Mouse (Mus musculus): ENCODE measurements around the gene Eif4a1. TPM values are rescaled to one million over a fixed set of nuclear protein-coding genes. Genes with fewer than 3 reads are reported as not detected.
A peak's percentile ranks its signal among the peaks of the same experiment; 100 is the strongest.
"Not testable (repeated sequence)": the region's sequence is repeated elsewhere in the genome, so short reads cannot be mapped to it uniquely, and the experiment has no call there.

Gene Eif4a1
- polyA plus RNA-seq, 1 experiment, result 30.9 TPM

GRCm38 (mm10) chr11:69632284-69633089 lies 39.7 kb downstream of the Eif4a1 start, which contains the start of gene Fxr2:
Gene Fxr2 (plus strand): TSS chr11:69632990.
- peak within 1 kb of the TSS; percentile 95 for H3K4me3 ChIP-seq (replicated peaks)
- H3K9me3 ChIP-seq (ENCODE audit: control insufficient read depth, low read length), result no peaks in the 10 kb centered on the region
- no peaks in the 10 kb centered on the region for H3K27me3 ChIP-seq (ENCODE audit: control insufficient read depth)
- H3K36me3 ChIP-seq (ENCODE audit: control insufficient read depth), result peaks cover 16% of the 10 kb centered on the region
- H3K4me1 ChIP-seq (ENCODE audit: control insufficient read depth), result peaks cover 57% of the 10 kb centered on the region
- no peak for TF ChIP-seq GATA1 (IDR thresholded peaks at IDR 0.05; ENCODE audit: low read length)
- TF ChIP-seq TAL1 (IDR thresholded peaks at IDR 0.05; ENCODE audit: low read length), result no peak

GRCm38 (mm10) chr11:69629802-69630201 lies 42.4 kb downstream of the Eif4a1 start:
- H3K4me3 ChIP-seq (replicated peaks), result no peak overlapping the region
- peaks cover 35% of the 10 kb centered on the region for H3K4me1 ChIP-seq (ENCODE audit: control insufficient read depth)
- no peaks in the 10 kb centered on the region for H3K27me3 ChIP-seq (ENCODE audit: control insufficient read depth)
- TF ChIP-seq TAL1 (IDR thresholded peaks at IDR 0.05; ENCODE audit: low read length) (no peak), GATA1 (IDR thresholded peaks at IDR 0.05; ENCODE audit: low read length) (no peak)
- H3K36me3 ChIP-seq (ENCODE audit: control insufficient read depth), result peaks cover 3% of the 10 kb centered on the region; the same call in 1 of the 2 replicates
- H3K9me3 ChIP-seq (ENCODE audit: control insufficient read depth, low read length), result no peaks in the 10 kb centered on the region

- H3K4me3 ChIP-seq (replicated peaks), result no peak overlapping the region
- H3K27me3 ChIP-seq (ENCODE audit: control insufficient read depth), result no peaks in the 10 kb centered on the region
- H3K4me1 ChIP-seq (ENCODE audit: control insufficient read depth), result peaks cover 20% of the 10 kb centered on the region
- no peak for TF ChIP-seq GATA1 (IDR thresholded peaks at IDR 0.05; ENCODE audit: low read length)
- no peak for TF ChIP-seq TAL1 (IDR thresholded peaks at IDR 0.05; ENCODE audit: low read length)
- H3K9me3 ChIP-seq (ENCODE audit: control insufficient read depth, low read length), result no peaks in the 10 kb centered on the region
- no peaks in the 10 kb centered on the region for H3K36me3 ChIP-seq (ENCODE audit: control insufficient read depth)
These were observed 43.9 kb downstream of the Eif4a1 start for GRCm38 (mm10) chr11:69628286-69628685.

GRCm38 (mm10) chr11:69624339-69624738 lies 47.9 kb downstream of the Eif4a1 start:
- H3K9me3 ChIP-seq (ENCODE audit: control insufficient read depth, low read length); H3K36me3 ChIP-seq (ENCODE audit: control insufficient read depth); H3K27me3 ChIP-seq (ENCODE audit: control insufficient read depth); H3K4me3 ChIP-seq (replicated peaks): not testable (repeated sequence)
- H3K4me1 ChIP-seq (ENCODE audit: control insufficient read depth), result peaks cover 39% of the 10 kb centered on the region

GRCm38 (mm10) chr11:69623006-69623405 lies 49.2 kb downstream of the Eif4a1 start:
- Histone ChIP-seq H3K4me1 (ENCODE audit: control insufficient read depth) (peaks cover 33% of the 10 kb centered on the region), H3K9me3 (ENCODE audit: control insufficient read depth, low read length) (no peaks in the 10 kb centered on the region), H3K27me3 (ENCODE audit: control insufficient read depth) (no peaks in the 10 kb centered on the region), H3K36me3 (ENCODE audit: control insufficient read depth) (no peaks in the 10 kb centered on the region), H3K4me3 (replicated peaks) (no peak overlapping the region)
- TF ChIP-seq TAL1 (IDR thresholded peaks at IDR 0.05; ENCODE audit: low read length) (no peak), GATA1 (IDR thresholded peaks at IDR 0.05; ENCODE audit: low read length) (no peak)

- Histone ChIP-seq H3K4me1 (ENCODE audit: control insufficient read depth) (peaks cover 39% of the 10 kb centered on the region), H3K36me3 (ENCODE audit: control insufficient read depth) (no peaks in the 10 kb centered on the region), H3K27me3 (ENCODE audit: control insufficient read depth) (no peaks in the 10 kb centered on the region), H3K9me3 (ENCODE audit: control insufficient read depth, low read length) (no peaks in the 10 kb centered on the region), H3K4me3 (replicated peaks) (peak overlapping the region; percentile 63)
- no peak for TF ChIP-seq TAL1 (IDR thresholded peaks at IDR 0.05; ENCODE audit: low read length)
- TF ChIP-seq GATA1 (IDR thresholded peaks at IDR 0.05; ENCODE audit: low read length), result no peak
These were observed 49.8 kb downstream of the Eif4a1 start for GRCm38 (mm10) chr11:69622406-69622805.

- H3K27me3 ChIP-seq (ENCODE audit: control insufficient read depth), result peaks cover 4% of the 10 kb centered on the region
- H3K4me3 ChIP-seq (replicated peaks), result peak within 1 kb of the TSS; percentile 63
- H3K9me3 ChIP-seq (ENCODE audit: control insufficient read depth, low read length), result no peaks in the 10 kb centered on the region
- H3K4me1 ChIP-seq (ENCODE audit: control insufficient read depth), result peaks cover 45% of the 10 kb centered on the region
- TF ChIP-seq GATA1 (IDR thresholded peaks at IDR 0.05; ENCODE audit: low read length), result no peak
- no peak for TF ChIP-seq TAL1 (IDR thresholded peaks at IDR 0.05; ENCODE audit: low read length)
- H3K36me3 ChIP-seq (ENCODE audit: control insufficient read depth), result no peaks in the 10 kb centered on the region
These were observed 50.5 kb downstream of the Eif4a1 start, which contains the start of gene Sat2 for GRCm38 (mm10) chr11:69621571-69622268. Gene Sat2 (plus strand): TSS chr11:69622024.

- TF ChIP-seq TAL1 (IDR thresholded peaks at IDR 0.05; ENCODE audit: low read length) (no peak), GATA1 (IDR thresholded peaks at IDR 0.05; ENCODE audit: low read length) (no peak)
- Histone ChIP-seq H3K36me3 (ENCODE audit: control insufficient read depth) (no peaks in the 10 kb centered on the region), H3K9me3 (ENCODE audit: control insufficient read depth, low read length) (no peaks in the 10 kb centered on the region), H3K4me1 (ENCODE audit: control insufficient read depth) (peaks cover 48% of the 10 kb centered on the region), H3K4me3 (replicated peaks) (no peak overlapping the region), H3K27me3 (ENCODE audit: control insufficient read depth) (peaks cover 6% of the 10 kb centered on the region)
These were observed 51.7 kb downstream of the Eif4a1 start for GRCm38 (mm10) chr11:69620394-69621081.

GRCm38 (mm10) chr11:69617805-69618204 lies 54.4 kb downstream of the Eif4a1 start, which contains the start of gene Shbg:
Gene Shbg (minus strand): TSS chr11:69617905.
- peaks cover 6% of the 10 kb centered on the region for H3K27me3 ChIP-seq (ENCODE audit: control insufficient read depth)
- no peaks in the 10 kb centered on the region for H3K9me3 ChIP-seq (ENCODE audit: control insufficient read depth, low read length)
- no peaks in the 10 kb centered on the region for H3K36me3 ChIP-seq (ENCODE audit: control insufficient read depth)
- peaks cover 62% of the 10 kb centered on the region for H3K4me1 ChIP-seq (ENCODE audit: control insufficient read depth)
- no peak within 1 kb of the TSS for H3K4me3 ChIP-seq (replicated peaks)
- TF ChIP-seq TAL1 (IDR thresholded peaks at IDR 0.05; ENCODE audit: low read length) (no peak), GATA1 (IDR thresholded peaks at IDR 0.05; ENCODE audit: low read length) (no peak)

Other genes with a start within 250 kb of the Eif4a1 start
- 0.04 TPM in 1 of 2 replicates, not detected in the other for gene Dnah2, start 123.3 kb downstream of the Eif4a1 start, polyA plus RNA-seq (2012)
- gene Efnb3, start 112.2 kb downstream of the Eif4a1 start, polyA plus RNA-seq (2012), result 0.15 and 0.20 TPM in 2 replicates
- 3.8 and 7.2 TPM in 2 replicates for gene Wrap53, start 92.2 kb downstream of the Eif4a1 start, polyA plus RNA-seq (2012)
- gene Trp53, start 92.1 kb downstream of the Eif4a1 start, polyA plus RNA-seq (2012), result 4.1 and 4.3 TPM in 2 replicates
- gene Atp1b2, start 66.5 kb downstream of the Eif4a1 start, polyA plus RNA-seq (2012), result 8.1 and 9.1 TPM in 2 replicates
- 0.02 TPM in 1 of 2 replicates, not detected in the other for gene Shbg, start 54.5 kb downstream of the Eif4a1 start, polyA plus RNA-seq (2012)
- not detected in 2 replicates for gene Sat2, start 50.4 kb downstream of the Eif4a1 start, polyA plus RNA-seq (2012)
- 9.7 and 10.3 TPM in 2 replicates for gene Fxr2, start 39.4 kb downstream of the Eif4a1 start, polyA plus RNA-seq (2012)
- gene Sox15, start 17.1 kb downstream of the Eif4a1 start, polyA plus RNA-seq (2012), result not detected in 2 replicates
- 3.9 and 4.3 TPM in 2 replicates for gene Mpdu1, start 9.8 kb downstream of the Eif4a1 start, polyA plus RNA-seq (2012)
- 0.60 and 0.78 TPM in 2 replicates for gene Cd68, start 6.3 kb downstream of the Eif4a1 start, polyA plus RNA-seq (2012)
- 5.4 and 5.6 TPM in 2 replicates for gene Senp3, start 9.7 kb upstream of the Eif4a1 start, polyA plus RNA-seq (2012)
- gene Tnfsf13, start 13.4 kb upstream of the Eif4a1 start, polyA plus RNA-seq (2012), result not detected in 2 replicates
- gene Tnfsf12, start 23.4 kb upstream of the Eif4a1 start, polyA plus RNA-seq (2012), result 0.02 TPM in 1 of 2 replicates, not detected in the other
- gene Tnfsfm13, start 23.7 kb upstream of the Eif4a1 start, polyA plus RNA-seq (2012), result not detected in 2 replicates
- gene Polr2a, start 86.2 kb upstream of the Eif4a1 start, polyA plus RNA-seq (2012), result 14.2 and 14.3 TPM in 2 replicates
- not detected in 2 replicates for gene Slc35g3, start 89.5 kb upstream of the Eif4a1 start, polyA plus RNA-seq (2012)
- 0.07 and 0.33 TPM in 2 replicates for gene Zbtb4, start 93.5 kb upstream of the Eif4a1 start, polyA plus RNA-seq (2012)
- gene Chrnb1, start 123.5 kb upstream of the Eif4a1 start, polyA plus RNA-seq (2012), result not detected in 2 replicates
- gene Fgf11, start 129.4 kb upstream of the Eif4a1 start, polyA plus RNA-seq (2012), result 0.01 TPM in 1 of 2 replicates, not detected in the other
- gene Tmem102, start 133.2 kb upstream of the Eif4a1 start, polyA plus RNA-seq (2012), result 0.05 TPM in 1 of 2 replicates, not detected in the other
- gene Gm39566, start 142.9 kb upstream of the Eif4a1 start, polyA plus RNA-seq (2012), result not detected in 2 replicates
- gene Spem2, start 146.0 kb upstream of the Eif4a1 start, polyA plus RNA-seq (2012), result not detected in 2 replicates
- not detected in 2 replicates for gene Spem1, start 149.8 kb upstream of the Eif4a1 start, polyA plus RNA-seq (2012)
- gene Nlgn2, start 165.4 kb upstream of the Eif4a1 start, polyA plus RNA-seq (2012), result 0.13 and 0.16 TPM in 2 replicates
- gene Tmem256, start 166.1 kb upstream of the Eif4a1 start, polyA plus RNA-seq (2012), result 204 and 212 TPM in 2 replicates
- 3.6 and 4.4 TPM in 2 replicates for gene Plscr3, start 174.0 kb upstream of the Eif4a1 start, polyA plus RNA-seq (2012)
- gene Tnk1, start 186.3 kb upstream of the Eif4a1 start, polyA plus RNA-seq (2012), result 0.94 and 1.1 TPM in 2 replicates
- not detected in 2 replicates for gene Tmem95, start 205.6 kb upstream of the Eif4a1 start, polyA plus RNA-seq (2012)
- 0.02 and 0.08 TPM in 2 replicates for gene Kctd11, start 209.0 kb upstream of the Eif4a1 start, polyA plus RNA-seq (2012)
- 0.23 and 0.37 TPM in 2 replicates for gene Acap1, start 223.1 kb upstream of the Eif4a1 start, polyA plus RNA-seq (2012)
- gene 2810408A11Rik, start 228.6 kb upstream of the Eif4a1 start, polyA plus RNA-seq (2012), result 0.14 and 0.18 TPM in 2 replicates
- gene Neurl4, start 228.6 kb upstream of the Eif4a1 start, polyA plus RNA-seq (2012), result 5.0 and 5.1 TPM in 2 replicates
- gene Gps2, start 241.5 kb upstream of the Eif4a1 start, polyA plus RNA-seq (2012), result 90.4 and 109 TPM in 2 replicates
- gene Eif5a, start 249.5 kb upstream of the Eif4a1 start, polyA plus RNA-seq (2012), result 295 and 310 TPM in 2 replicates